Mouse (Mus musculus): Measurements from ENCODE around the gene Pspn. TPM values are rescaled to one million over a fixed set of nuclear protein-coding genes. Genes with fewer than 3 reads are reported as not detected.

The Pspn gene
- 0.42 TPM in 1 of 2 replicates, not detected in the other for polyA plus RNA-seq (2015; fragmentation: Nextera tagmentation; extraction: Ambion mirVana)

DNA sequence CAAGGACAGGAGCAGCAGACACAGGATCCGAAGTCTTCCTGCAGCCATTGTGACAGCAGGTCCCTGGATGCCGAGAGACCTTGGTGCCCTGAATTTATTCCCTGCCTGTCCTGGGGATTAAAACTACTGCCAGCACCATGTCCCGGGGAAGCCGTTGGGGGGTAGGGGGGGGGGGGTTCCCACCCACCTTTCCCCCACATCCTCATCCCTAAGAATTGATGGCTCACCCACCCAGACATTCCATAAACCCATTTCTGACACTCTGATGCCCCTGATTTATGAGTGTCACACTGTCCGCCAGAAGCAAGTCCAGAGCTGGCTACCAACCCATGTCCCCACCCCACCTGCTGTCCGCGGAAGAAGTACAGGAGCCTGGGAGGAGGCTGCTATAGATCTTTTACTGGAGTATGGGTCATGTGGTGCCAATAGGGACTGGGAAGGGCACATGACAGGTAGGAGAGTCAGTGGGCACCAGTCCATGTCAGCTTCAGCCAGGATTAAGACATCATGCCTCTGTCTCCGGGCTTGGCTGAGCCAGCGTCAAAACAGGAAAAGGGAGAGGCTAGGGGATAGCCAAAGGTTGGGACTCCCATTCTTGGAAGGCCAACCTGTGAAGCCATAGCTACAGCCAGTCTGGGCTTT, at the start of gene Pspn:
Gene Pspn (minus strand): TSS at position 51 of the 642 bp plus-strand sequence.
- H3K4me2 ChIP-seq, result no peak within 1 kb of the TSS
- WGBS, result 80% methylated on average over 9 of the region's 9 CpGs
- no peak within 1 kb of the TSS for H3K9ac ChIP-seq
- peaks cover 67% of the 10 kb centered on the region for H3K36me3 ChIP-seq
- H3K27me3 ChIP-seq, result no peaks in the 10 kb centered on the region
- no peaks in the 10 kb centered on the region for H3K9me3 ChIP-seq
- no peak for ATAC-seq (ENCODE audit: insufficient number of reproducible peaks, low FRiP score, low TSS enrichment, low read depth)
- H3K27ac ChIP-seq, result no peak within 1 kb of the TSS
- peaks cover 10% of the 10 kb centered on the region for H3K4me1 ChIP-seq
- no peak within 1 kb of the TSS for H3K4me3 ChIP-seq

DNA sequence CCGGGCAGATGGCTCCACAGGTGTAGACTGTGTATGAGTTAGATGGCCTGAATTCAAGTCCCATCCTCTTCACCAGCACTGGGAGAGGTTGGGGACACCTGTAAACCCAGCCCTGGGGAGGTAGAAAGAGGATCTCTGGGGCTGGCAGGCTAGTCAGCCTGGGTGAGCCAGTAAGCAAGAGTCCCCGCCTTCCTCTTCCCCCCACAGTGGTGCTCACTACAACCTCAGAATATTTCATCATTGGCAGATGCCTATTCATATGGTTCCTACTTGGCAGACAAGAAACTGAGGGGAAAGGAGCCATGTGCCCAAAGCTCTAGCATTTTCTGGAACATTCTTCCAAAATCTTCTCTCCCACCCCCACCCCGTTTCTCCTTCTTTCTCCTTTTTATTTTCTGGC, 49.0 kb upstream of the Pspn start:
- no peak for ATAC-seq (ENCODE audit: insufficient number of reproducible peaks, low FRiP score, low TSS enrichment, low read depth)
- Histone ChIP-seq H3K9ac (no peak overlapping the region), H3K4me3 (no peak overlapping the region), H3K27ac (no peak overlapping the region), H3K36me3 (peaks cover 12% of the 10 kb centered on the region; the same call in 1 of the 2 replicates), H3K4me1 (no peaks in the 10 kb centered on the region), H3K27me3 (no peaks in the 10 kb centered on the region), H3K9me3 (no peaks in the 10 kb centered on the region), H3K4me2 (no peak overlapping the region)
- WGBS, result 97% methylated on average over 3 of the region's 3 CpGs

DNA sequence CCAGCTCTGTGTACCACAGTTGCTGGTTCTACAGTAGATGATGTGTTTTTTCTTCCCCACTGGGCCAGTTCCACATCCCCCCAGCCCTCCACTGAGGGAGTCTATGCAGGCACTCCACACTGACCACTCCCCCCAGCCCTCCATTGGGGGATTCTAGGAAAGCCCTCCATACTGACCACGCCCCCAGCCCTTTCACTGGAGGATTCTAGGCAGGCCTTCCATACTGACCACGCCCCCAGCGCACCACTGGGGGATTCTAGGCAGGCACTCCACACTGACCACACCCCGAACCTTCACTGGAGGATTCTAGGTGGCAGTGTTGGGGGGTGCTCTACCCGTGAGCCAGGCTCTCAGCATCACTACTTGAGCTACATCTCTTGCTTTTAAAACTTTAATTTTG, 47.6 kb upstream of the Pspn start:
- 0 out of 2 replicates have a peak, but pooled peaks have one; percentile 45 for ATAC-seq (ENCODE audit: insufficient number of reproducible peaks, low FRiP score, low TSS enrichment, low read depth)
- 31% methylated on average over 5 of the region's 5 CpGs for WGBS

DNA sequence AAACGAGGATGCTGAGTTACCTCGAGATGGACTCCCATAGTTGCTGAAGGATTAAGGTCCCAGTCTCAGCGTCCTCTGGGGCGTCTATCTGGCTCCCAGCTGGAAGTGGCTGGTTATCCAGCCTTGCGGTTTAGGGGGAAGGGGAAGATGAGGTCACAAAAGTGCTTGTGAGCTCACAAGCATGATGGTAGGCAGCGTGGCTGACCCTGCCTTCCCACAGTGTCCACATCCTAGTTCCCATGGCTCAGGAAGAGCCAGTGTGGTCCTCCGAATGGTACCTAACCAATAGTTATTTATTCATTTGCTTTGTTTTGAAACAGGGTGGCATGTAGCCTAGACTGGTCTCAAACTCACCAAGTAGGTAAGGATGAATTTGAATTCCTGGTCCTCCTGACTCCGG, 41.7 kb upstream of the Pspn start, which contains the start of gene Slc25a41:
Gene Slc25a41 (minus strand): TSS at position 101 of the 400 bp plus-strand sequence.
- Histone ChIP-seq H3K27me3 (peaks cover 15% of the 10 kb centered on the region), H3K4me2 (no peak within 1 kb of the TSS), H3K4me1 (peaks cover 8% of the 10 kb centered on the region; the same call in 1 of the 2 replicates), H3K4me3 (no peak within 1 kb of the TSS), H3K27ac (no peak within 1 kb of the TSS), H3K9me3 (0 out of 2 replicates have a peak, but pooled peaks cover 3% of the 10 kb centered on the region), H3K9ac (no peak within 1 kb of the TSS), H3K36me3 (no peaks in the 10 kb centered on the region)
- no peak for ATAC-seq (ENCODE audit: insufficient number of reproducible peaks, low FRiP score, low TSS enrichment, low read depth)
- WGBS, result 68% methylated on average over 8 of the region's 8 CpGs

More for the DNA sequence above, 47.6 kb upstream of the Pspn start:
- no peaks in the 10 kb centered on the region for H3K4me1 ChIP-seq
- H3K9me3 ChIP-seq, result no peaks in the 10 kb centered on the region
- H3K36me3 ChIP-seq, result peaks cover 2% of the 10 kb centered on the region; the same call in 1 of the 2 replicates
- H3K4me3 ChIP-seq, result no peak overlapping the region
- no peak overlapping the region for H3K27ac ChIP-seq
- no peak overlapping the region for H3K4me2 ChIP-seq
- H3K9ac ChIP-seq, result no peak overlapping the region
- no peaks in the 10 kb centered on the region for H3K27me3 ChIP-seq

DNA sequence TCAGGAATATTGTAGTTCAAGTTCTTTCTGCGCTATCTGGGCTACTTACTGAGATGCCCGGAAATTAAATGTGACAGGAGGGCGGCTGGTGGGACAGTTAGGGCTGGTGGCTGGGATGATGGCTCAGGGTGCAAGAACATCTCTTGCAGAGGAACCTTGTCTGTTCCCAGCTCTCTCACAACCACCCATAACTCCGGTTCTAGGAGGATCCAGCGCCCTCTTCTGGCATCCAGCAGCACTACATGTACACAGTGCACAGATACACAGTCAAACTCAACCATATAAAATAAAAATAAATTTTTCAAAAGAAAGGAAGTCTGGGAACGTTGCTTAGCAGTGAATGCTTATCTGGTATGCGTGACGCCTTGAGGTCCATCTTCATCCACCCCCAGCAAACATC, 39.2 kb upstream of the Pspn start:
- no peak for ATAC-seq (ENCODE audit: insufficient number of reproducible peaks, low FRiP score, low TSS enrichment, low read depth)
- no peaks in the 10 kb centered on the region for H3K36me3 ChIP-seq
- 0 out of 2 replicates have a peak, but pooled peaks cover 3% of the 10 kb centered on the region for H3K9me3 ChIP-seq
- no peak overlapping the region for H3K9ac ChIP-seq
- peaks cover 15% of the 10 kb centered on the region for H3K27me3 ChIP-seq
- peaks cover 8% of the 10 kb centered on the region; the same call in 1 of the 2 replicates for H3K4me1 ChIP-seq
- no peak overlapping the region for H3K4me2 ChIP-seq
- 41% methylated on average over 8 of the region's 8 CpGs for WGBS
- H3K27ac ChIP-seq, result no peak overlapping the region
- H3K4me3 ChIP-seq, result no peak overlapping the region

GRCm38 (mm10) chr17:57032854-57033253, 33.0 kb upstream of the Pspn start:
- Histone ChIP-seq H3K27ac (peak overlapping the region; percentile 93), H3K4me1 (peaks cover 16% of the 10 kb centered on the region), H3K4me3 (no peak overlapping the region), H3K9ac (no peak overlapping the region), H3K4me2 (no peak overlapping the region), H3K27me3 (peaks cover 3% of the 10 kb centered on the region; the same call in 1 of the 2 replicates), H3K36me3 (peaks cover 10% of the 10 kb centered on the region), H3K9me3 (no peaks in the 10 kb centered on the region)
- ATAC-seq (ENCODE audit: insufficient number of reproducible peaks, low FRiP score, low TSS enrichment, low read depth), result no peak
- 90% methylated on average over 4 of the region's 4 CpGs for WGBS

DNA sequence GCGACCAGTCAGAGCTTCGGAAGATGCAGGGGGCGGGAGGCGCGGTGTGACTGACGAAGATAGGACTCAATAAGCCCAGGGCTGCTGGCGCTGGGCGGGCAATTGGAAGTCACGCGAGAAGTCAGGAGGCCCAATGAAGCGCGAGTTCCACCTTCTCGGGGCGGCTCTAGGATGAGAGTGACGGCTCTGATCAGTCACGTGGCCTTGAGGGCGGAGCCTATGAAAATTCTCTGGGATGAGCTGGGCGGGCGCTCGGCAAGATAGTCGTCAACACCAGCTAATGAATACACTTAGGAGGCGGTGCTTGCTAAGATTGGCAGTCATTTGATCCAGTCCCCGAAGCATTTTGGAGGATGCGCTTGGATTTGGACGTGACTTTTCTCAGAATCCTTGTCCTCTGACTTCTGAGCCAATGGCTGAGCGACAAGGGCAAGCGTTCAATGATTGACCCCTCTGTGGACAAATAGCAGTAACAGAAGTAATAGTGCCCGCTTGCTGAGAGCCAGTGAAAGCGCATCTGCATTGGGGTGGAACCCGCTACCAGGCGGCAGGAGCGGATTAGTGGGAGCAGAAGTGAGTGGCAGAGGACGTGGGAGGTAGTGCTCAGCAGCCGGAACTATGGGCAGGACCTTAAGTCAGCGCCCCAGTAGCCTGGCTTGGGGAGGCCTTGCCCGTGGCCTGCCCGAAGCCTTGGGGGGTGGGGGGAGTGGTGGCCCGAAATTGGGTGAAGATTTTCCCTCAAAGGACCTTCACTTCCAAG, 32.0 kb upstream of the Pspn start:
- H3K27me3 ChIP-seq, result no peaks in the 10 kb centered on the region
- H3K9me3 ChIP-seq, result no peaks in the 10 kb centered on the region
- peak overlapping the region; percentile 35; the same call in 1 of the 2 replicates for H3K9ac ChIP-seq
- peak overlapping the region; percentile 93 for H3K27ac ChIP-seq
- 2% methylated on average over 38 of the region's 38 CpGs for WGBS
- H3K4me2 ChIP-seq, result peak overlapping the region; percentile 74
- H3K4me3 ChIP-seq, result peak overlapping the region; percentile 96
- H3K36me3 ChIP-seq, result peaks cover 20% of the 10 kb centered on the region
- peaks cover 16% of the 10 kb centered on the region for H3K4me1 ChIP-seq
- ATAC-seq (ENCODE audit: insufficient number of reproducible peaks, low FRiP score, low TSS enrichment, low read depth), result peak; percentile 99

DNA sequence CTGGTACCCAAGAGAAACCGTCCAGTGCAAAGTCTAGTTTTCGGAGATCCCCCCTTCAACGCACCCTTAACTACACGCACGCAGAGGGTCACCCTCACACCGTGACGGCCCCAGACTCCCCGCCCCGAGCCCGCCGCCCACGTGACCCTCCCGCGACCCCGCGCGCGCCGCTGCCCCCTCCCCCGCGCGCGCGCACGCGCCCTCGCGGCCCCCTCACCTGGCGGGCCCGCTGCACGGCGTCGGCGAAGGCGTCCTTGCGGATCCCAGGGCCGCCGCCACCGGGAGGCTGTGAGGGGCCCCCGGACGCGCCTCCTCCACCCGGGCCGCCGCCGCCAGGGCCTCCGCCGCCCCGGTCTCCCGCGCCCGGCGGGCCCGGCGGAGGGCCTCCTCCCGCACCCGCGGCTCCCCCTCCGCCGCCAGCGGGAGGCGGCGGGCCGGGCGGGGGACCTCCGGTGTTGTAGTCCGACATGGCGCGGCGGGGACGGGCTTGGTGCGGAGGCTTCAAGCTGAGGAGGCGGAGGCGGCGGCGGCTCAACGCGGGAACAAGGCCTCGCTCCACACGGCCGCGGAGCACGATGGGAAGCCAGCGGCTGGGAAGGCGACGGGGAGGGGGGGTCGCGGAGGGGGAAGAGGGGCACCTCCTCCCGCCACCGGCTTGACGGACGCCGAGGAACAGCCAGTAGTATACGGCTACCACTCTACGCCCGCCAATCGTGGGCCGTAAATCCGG, 31.3 kb upstream of the Pspn start, which contains the start of gene Khsrp:
Gene Khsrp (minus strand): TSS at position 592 of the 730 bp plus-strand sequence.
- ATAC-seq (ENCODE audit: insufficient number of reproducible peaks, low FRiP score, low TSS enrichment, low read depth), result no peak
- Histone ChIP-seq H3K36me3 (peaks cover 28% of the 10 kb centered on the region), H3K9me3 (no peaks in the 10 kb centered on the region), H3K4me2 (peak within 1 kb of the TSS; percentile 74), H3K4me3 (peak within 1 kb of the TSS; percentile 96), H3K4me1 (peaks cover 16% of the 10 kb centered on the region), H3K27ac (peak within 1 kb of the TSS; percentile 93), H3K27me3 (no peaks in the 10 kb centered on the region), H3K9ac (peak within 1 kb of the TSS; percentile 100)
- under 1% methylated on average over 69 of the region's 99 CpGs for WGBS

- Histone ChIP-seq H3K27me3 (no peaks in the 10 kb centered on the region), H3K4me1 (peaks cover 16% of the 10 kb centered on the region), H3K4me2 (peak overlapping the region; percentile 74), H3K9me3 (no peaks in the 10 kb centered on the region), H3K27ac (no peak overlapping the region), H3K36me3 (peaks cover 42% of the 10 kb centered on the region), H3K9ac (peak overlapping the region; percentile 100; the same call in 1 of the 2 replicates), H3K4me3 (peak overlapping the region; percentile 96)
- 37% methylated on average over 8 of the region's 8 CpGs for WGBS
- no peak for ATAC-seq (ENCODE audit: insufficient number of reproducible peaks, low FRiP score, low TSS enrichment, low read depth)
Measured at GRCm38 (mm10) chr17:57029691-57030090, 29.9 kb upstream of the Pspn start.

GRCm38 (mm10) chr17:57027471-57027870, 27.7 kb upstream of the Pspn start:
- Histone ChIP-seq H3K27ac (no peak overlapping the region), H3K36me3 (peaks cover 64% of the 10 kb centered on the region)
- WGBS, result 89% methylated on average over 4 of the region's 4 CpGs

GRCm38 (mm10) chr17:57020960-57021359, 21.1 kb upstream of the Pspn start:
- Histone ChIP-seq H3K9ac (no peak overlapping the region), H3K27ac (no peak overlapping the region), H3K4me2 (no peak overlapping the region), H3K9me3 (no peaks in the 10 kb centered on the region), H3K4me1 (no peaks in the 10 kb centered on the region), H3K4me3 (no peak overlapping the region), H3K27me3 (no peaks in the 10 kb centered on the region), H3K36me3 (peaks cover 65% of the 10 kb centered on the region)
- 91% methylated on average over 5 of the region's 5 CpGs for WGBS
- no peak for ATAC-seq (ENCODE audit: insufficient number of reproducible peaks, low FRiP score, low TSS enrichment, low read depth)

More at GRCm38 (mm10) chr17:57027471-57027870, 27.7 kb upstream of the Pspn start:
- no peaks in the 10 kb centered on the region for H3K9me3 ChIP-seq
- no peaks in the 10 kb centered on the region for H3K27me3 ChIP-seq
- no peak overlapping the region for H3K4me3 ChIP-seq
- peaks cover 15% of the 10 kb centered on the region for H3K4me1 ChIP-seq
- no peak overlapping the region for H3K4me2 ChIP-seq
- no peak overlapping the region for H3K9ac ChIP-seq
- no peak for ATAC-seq (ENCODE audit: insufficient number of reproducible peaks, low FRiP score, low TSS enrichment, low read depth)
